Mouse (Mus musculus): ENCODE data around the gene Gm9780. TPM values are rescaled to one million over a fixed set of nuclear protein-coding genes. Genes with fewer than 3 reads are reported as not detected.
"Not testable (repeated sequence)": the region's sequence is repeated elsewhere in the genome, so short reads cannot be mapped to it uniquely, and the experiment has no call there.

The Gm9780 gene
- total RNA-seq, 4 experiments from 2014 or later, result 4.0 to 15.3 (median 11.3) TPM

- not testable (repeated sequence) for DNase-seq (ENCODE audit: low spot score in 2 of 2)
Observed at GRCm38 (mm10) chr14:25978371-25979241, 63.9 kb downstream of the Gm9780 start, which contains the start of gene Duxbl1. Gene Duxbl1, plus strand, starts transcription at chr14:25978577.

Other genes starting within 250 kb of the Gm9780 start
- gene Anxa11, start 200.6 kb downstream of the Gm9780 start, total RNA-seq (2022), result 100 to 1,000 TPM in 3 of 4 experiments, 10 to 100 TPM in 1; 92.4 to 119 (median 105) TPM
- 1 to 10 TPM; 1.3 to 2.3 (median 1.7) TPM for gene Plac9a, start 139.6 kb downstream of the Gm9780 start, total RNA-seq (2022)
- under 1 TPM in 2 of 4 experiments, not detected in 2; 0.19 to 0.59 TPM for gene Tmem254a, start 115.0 kb downstream of the Gm9780 start, total RNA-seq (2022)
- gene Cphx1, start 104.4 kb downstream of the Gm9780 start, total RNA-seq (2022), result not detected
- not detected for gene Duxbl1, start 64.1 kb downstream of the Gm9780 start, total RNA-seq (2022)
- gene Tmem254c, start 24.6 kb upstream of the Gm9780 start, total RNA-seq (2022), result 1 to 10 TPM; 1.0 to 2.1 (median 1.7) TPM
- not detected for gene Cphx2, start 38.8 kb upstream of the Gm9780 start, total RNA-seq (2022)
- gene Cphx3, start 39.6 kb upstream of the Gm9780 start, total RNA-seq (2022), result not detected
- gene Duxbl2, start 75.6 kb upstream of the Gm9780 start, total RNA-seq (2022), result not detected
- gene Plac9b, start 139.8 kb upstream of the Gm9780 start, total RNA-seq (2022), result 10 to 100 TPM; 29.5 to 33.0 (median 31.3) TPM
- gene Tmem254b, start 164.3 kb upstream of the Gm9780 start, total RNA-seq (2022), result 1 to 10 TPM in 1 of 4 experiments, under 1 TPM in 2, not detected in 1; 0.51 to 1.1 (median 0.59) TPM
- not detected for gene Duxbl3, start 215.3 kb upstream of the Gm9780 start, total RNA-seq (2022)

All from gastrocnemius, adult 8-10 months (tissue).